Mouse (Mus musculus): ENCODE data around the gene Thbs4.
"Not testable (repeated sequence)": the region's sequence is repeated elsewhere in the genome, so short reads cannot be mapped to it uniquely, and the experiment has no call there.

The Thbs4 gene

GRCm38 (mm10) chr13:92794462-92795214 is at the start of gene Thbs4:
TSS of gene Thbs4 (minus strand) at chr13:92794818.
- DNase-seq (ENCODE audit: low spot score), result no peak

- DNase-seq (ENCODE audit: low spot score), result no peak
Measured at GRCm38 (mm10) chr13:92833162-92833561, 38.5 kb upstream of the Thbs4 start.

GRCm38 (mm10) chr13:92828820-92829219 is 34.2 kb upstream of the Thbs4 start:
- DNase-seq (ENCODE audit: low spot score), result no peak

GRCm38 (mm10) chr13:92817357-92817756 is 22.7 kb upstream of the Thbs4 start:
- DNase-seq (ENCODE audit: low spot score), result no peak

DNA sequence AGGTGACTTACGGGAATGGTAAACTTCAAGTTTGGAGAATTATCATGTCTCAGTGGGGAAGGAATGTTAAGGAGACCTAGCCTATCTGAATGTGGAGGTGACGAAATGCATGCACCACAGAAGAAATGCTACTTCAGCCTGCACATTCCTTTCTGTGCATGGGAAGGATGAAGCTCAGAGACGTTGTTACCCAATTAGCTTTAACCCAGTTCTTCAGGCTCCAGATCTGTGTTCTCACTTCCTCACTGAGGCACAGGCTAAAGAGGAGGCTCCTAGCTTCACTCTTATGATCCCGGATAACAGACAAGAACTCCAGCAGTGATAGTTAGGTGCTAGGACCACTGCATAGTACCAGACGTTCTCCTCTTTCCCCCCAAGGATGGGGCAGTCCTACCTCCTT is 21.7 kb upstream of the Thbs4 start:
- no peak for DNase-seq (ENCODE audit: low spot score)

DNA sequence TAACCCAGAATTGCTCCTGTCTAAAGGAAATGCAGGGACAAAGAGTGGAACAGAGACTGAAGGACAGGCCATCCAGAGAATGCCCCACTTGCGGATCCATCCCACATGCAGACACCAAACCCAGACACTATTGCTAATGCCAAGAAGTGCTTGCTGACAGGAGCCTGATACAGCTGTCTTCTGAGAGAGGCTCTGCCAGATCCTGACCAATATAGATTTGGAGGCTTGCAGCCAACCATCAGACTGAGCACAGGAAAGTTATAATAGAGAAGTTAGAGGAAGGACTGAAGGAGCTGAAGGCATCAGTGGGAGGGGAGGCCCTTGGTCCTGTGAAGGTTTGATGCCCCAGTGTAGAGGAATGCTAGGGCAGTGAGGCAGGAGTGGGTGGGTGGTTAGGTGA is 16.0 kb upstream of the Thbs4 start:
- not testable (repeated sequence) for DNase-seq (ENCODE audit: low spot score)

DNA sequence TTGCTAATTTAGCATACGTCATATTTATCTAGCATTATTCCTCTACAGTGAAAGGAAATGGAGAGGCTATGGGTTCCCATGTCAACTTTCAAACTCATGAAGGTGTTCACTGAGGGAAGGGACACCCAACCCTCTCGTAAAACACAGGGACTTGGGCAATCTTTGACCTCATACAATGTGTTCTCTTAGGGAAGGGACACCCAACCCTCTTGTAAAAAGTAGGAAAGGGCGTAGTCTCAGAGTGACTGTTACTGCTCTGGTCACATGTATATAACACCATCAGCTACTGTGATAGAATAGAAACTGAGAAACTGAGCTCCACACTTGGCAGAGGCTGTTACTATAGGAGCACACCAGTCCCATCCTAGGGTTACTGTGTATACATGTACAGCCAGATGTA is 13.2 kb upstream of the Thbs4 start:
- no peak for DNase-seq (ENCODE audit: low spot score)

GRCm38 (mm10) chr13:92806785-92807184 is 12.2 kb upstream of the Thbs4 start:
- DNase-seq (ENCODE audit: low spot score), result no peak

DNA sequence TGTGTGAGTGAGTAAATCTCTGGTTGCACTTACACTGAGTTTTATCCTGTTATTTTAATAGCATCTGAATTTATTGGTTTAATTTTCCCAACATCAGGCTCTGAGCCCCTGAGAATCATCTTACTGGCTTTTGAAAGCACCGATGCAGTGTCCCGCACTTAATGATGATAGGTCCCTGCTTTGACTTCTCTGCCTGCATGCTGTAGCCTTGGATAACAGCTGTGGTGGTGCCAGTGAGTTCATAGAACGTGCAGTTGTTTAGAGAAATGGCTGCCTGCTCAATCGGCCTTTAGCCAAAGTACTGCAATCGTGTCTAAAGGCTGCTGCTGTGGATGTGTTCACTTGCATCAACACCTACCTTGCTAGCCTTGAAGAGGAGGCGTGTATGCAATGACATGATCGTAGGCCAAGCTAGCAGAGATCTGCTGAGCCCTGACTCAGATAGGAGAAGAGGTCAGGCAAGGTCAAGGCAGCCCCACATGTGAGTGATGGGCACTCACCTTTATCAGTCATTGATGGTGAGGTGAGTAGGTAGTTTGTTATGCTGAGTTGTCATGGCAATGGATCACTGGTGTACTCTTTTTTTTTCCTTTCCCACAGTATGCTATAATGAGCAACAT is 4.8 kb upstream of the Thbs4 start:
- DNase-seq (ENCODE audit: low spot score), result no peak

GRCm38 (mm10) chr13:92798830-92799229 is 4.2 kb upstream of the Thbs4 start:
- DNase-seq (ENCODE audit: low spot score), result no peak

GRCm38 (mm10) chr13:92793636-92794035 is 982 bp downstream of the Thbs4 start:
- DNase-seq (ENCODE audit: low spot score), result no peak

- DNase-seq (ENCODE audit: low spot score), result no peak
Measured at GRCm38 (mm10) chr13:92791474-92791873, 3.1 kb downstream of the Thbs4 start.

DNA sequence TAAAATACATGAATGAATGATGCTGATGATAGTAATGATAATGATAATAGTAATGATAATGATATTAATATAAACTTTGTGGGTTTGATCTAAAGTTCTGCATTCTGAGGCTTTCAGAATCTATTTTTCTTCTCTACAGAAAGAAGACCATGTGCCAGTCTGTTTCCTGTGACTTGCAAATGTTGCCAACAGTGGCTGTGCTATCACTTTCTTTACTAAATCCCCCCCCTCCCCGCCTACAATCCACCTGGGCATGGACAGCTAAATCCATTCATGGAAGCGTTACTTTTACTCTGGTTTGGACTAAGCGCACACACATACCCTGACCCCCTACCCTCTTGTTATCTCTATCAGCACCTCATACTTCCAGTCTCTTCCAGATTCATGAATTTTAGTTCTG is 10.3 kb downstream of the Thbs4 start:
- no peak for DNase-seq (ENCODE audit: low spot score)

DNA sequence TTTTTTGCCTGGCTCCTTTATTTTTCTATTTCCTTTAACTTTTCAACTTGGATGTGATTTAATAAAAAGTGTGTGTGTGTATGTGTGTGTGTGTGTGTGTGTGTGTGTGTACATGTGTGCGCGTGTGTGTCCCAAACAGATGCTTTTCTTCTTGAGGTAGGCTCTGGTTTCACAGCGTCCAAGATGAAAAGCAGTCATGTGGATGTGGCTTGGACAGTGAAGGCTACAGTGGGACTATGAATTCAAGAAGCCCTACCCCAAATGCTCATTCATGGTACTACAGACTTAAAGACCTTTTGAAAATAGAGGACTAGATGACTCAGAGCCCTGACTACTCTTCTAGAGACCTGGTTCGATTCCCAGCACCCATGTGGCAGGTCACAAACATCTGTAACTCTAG is 11.1 kb downstream of the Thbs4 start:
- DNase-seq (ENCODE audit: low spot score), result no peak

- DNase-seq (ENCODE audit: low spot score), result no peak
Measured at GRCm38 (mm10) chr13:92780927-92781326, 13.7 kb downstream of the Thbs4 start.

DNA sequence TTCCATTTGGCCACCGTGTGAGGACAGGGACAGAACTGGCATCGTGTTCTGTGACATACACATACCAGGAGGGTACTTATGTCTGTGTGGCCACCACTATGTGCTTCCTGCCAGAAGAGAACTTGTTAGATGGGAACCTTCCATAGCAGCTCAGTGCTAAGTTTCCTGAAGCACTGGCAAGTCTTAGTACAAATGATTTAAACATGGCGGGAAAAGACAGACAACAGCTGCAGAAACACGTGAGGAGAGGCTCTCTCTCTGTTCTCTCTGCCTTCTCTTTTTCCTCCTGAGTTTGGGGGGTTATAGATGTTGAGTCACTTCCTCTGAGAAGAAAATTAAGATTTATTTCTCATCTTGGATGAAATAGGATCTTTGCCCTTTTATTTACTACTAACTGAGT is 14.5 kb downstream of the Thbs4 start:
- DNase-seq (ENCODE audit: low spot score), result no peak

DNA sequence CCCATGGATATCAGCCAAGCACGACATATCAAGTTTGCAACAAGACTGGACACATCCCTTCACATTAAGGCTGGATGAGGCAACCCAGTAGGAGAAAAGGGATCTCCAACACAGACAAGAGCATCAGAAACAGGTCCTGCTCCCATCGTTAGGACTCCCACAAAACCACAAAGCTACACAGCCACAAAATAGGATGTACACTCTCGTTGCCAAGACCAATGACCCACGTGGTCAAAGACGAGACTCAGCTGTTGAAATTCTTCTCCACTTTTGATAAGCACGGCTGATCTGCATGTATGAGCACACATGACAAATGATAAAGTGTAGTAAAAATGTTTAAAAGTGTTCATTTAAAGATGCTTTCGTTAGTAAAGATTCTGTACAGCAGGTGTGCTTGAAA is 16.0 kb downstream of the Thbs4 start:
- no peak for DNase-seq (ENCODE audit: low spot score)

DNA sequence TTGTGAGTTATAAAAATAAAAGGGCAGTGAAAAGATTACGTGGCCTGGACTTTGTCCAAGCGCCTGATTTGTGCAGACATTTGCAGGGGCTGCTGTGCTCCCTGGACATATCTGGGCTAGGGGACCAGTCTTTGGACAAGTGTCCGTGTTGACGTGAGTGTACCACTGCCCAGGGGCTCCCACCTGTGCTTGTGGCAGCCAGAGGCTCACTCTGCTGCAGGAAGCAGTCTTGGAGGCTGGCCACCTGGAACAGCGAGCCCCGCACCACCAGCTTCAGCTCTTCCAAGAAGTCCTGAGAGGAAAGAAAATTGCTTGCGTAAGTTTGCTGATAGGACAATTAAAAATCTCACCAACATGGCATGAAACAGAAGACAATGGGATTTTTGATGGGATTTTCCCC is 18.7 kb downstream of the Thbs4 start:
- DNase-seq (ENCODE audit: low spot score), result no peak

DNA sequence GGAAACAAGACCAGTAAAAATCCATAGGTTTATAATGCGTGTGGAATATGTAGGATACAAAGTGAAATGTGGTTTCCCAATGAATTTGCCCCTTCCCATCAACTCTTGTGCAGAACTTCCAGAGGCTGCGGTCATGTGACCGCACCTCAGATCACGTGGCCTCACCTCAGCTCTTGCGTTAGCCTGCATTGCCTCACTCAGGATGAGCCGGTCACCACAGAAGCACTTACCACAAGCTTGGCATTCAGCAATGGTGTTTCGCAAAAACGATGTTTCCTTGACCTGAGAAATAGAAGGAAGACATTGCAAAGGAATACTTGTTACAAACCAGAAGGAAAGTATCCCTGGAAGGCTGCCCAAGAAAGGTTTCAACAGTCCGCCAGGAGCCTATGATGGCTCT is 19.7 kb downstream of the Thbs4 start:
- DNase-seq (ENCODE audit: low spot score), result no peak

DNA sequence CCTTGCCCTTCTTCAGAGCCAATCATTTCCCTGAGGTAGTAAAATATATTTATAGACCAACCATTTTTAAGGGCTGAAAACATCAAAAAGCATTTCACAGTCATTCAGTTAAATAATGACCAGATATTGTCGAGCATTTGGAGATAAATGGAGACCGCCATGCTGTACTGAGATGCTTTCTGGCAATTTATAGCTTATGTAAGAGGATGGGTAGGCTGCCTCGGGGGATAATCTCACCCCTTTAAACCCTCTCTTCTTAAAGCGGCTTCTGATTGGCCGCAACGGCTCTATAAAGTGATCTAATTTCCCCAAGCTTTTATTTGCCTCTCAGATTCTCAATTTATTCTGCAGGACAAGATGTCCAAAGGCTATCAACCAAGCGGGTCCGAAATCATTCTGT is 22.1 kb downstream of the Thbs4 start:
- DNase-seq (ENCODE audit: low spot score), result no peak

- no peak for DNase-seq (ENCODE audit: low spot score)
Measured at GRCm38 (mm10) chr13:92771566-92771965, 23.1 kb downstream of the Thbs4 start.

GRCm38 (mm10) chr13:92765454-92766242 is 29.0 kb downstream of the Thbs4 start:
- no peak for DNase-seq (ENCODE audit: low spot score)

- DNase-seq (ENCODE audit: low spot score), result no peak
Measured at GRCm38 (mm10) chr13:92762322-92762721, 32.3 kb downstream of the Thbs4 start.

All from c-Kit-positive CD71-positive TER-119-positive erythroid progenitor cells, embryonic 14.5 days (primary cell).